Mouse (Mus musculus) megakaryocyte, embryonic 14.5 days (primary cell): ENCODE measurements around the gene Smim24.

Source experiments
- FLI1 ChIP-seq: IDR thresholded peaks from 2 replicates; pipeline ENCODE4 v1.6.1; 2012; ENCODE audit warnings: low read length, inconsistent platforms, mixed read lengths
- GATA1 ChIP-seq: IDR thresholded peaks from 3 replicates; pipeline ENCODE4 v1.6.1; 2012; ENCODE audit warnings: mixed read lengths, low read length, inconsistent platforms, borderline replicate concordance

- TF ChIP-seq FLI1 (no peak), GATA1 (no peak)
Observed at GRCm38 (mm10) chr10:81345162-81345534, 47.7 kb upstream of the Smim24 start.
